Mouse (Mus musculus) limb, embryonic 12.5 days (tissue): ENCODE data around the gene Mtif3. TPM values are rescaled to one million over a fixed set of nuclear protein-coding genes. Genes with fewer than 3 reads are reported as not detected.
A peak's percentile ranks its signal among the peaks of the same experiment; 100 is the strongest.

Experiments used
- ATAC-seq: fragments of 200-750 bp; cut with Nextera tagmentation; 2 replicates; pipeline ENCODE4 v1.8.0; 2017; ENCODE audit warnings: low read depth, moderate TSS enrichment; ENCODE audit not compliant: insufficient number of reproducible peaks, insufficient read depth, low FRiP score, low TSS enrichment
- H3K27ac ChIP-seq: fragments of 300-500 bp; sonication (generic); 2 replicates; pipeline ENCODE4 v1.5.1; 2016; ENCODE audit warnings: mild to moderate bottlenecking, moderate library complexity
- H3K27me3 ChIP-seq: fragments of 300-500 bp; sonication (generic); 2 replicates; pipeline ENCODE4 v1.6.1; 2016; ENCODE audit warnings: mild to moderate bottlenecking, moderate library complexity
- H3K36me3 ChIP-seq: fragments of 300-500 bp; sonication (generic); 2 replicates; pipeline ENCODE4 v1.6.1; 2016; ENCODE audit warnings: mild to moderate bottlenecking, moderate library complexity
- H3K4me1 ChIP-seq: fragments of 300-500 bp; sonication (generic); replicated peaks from 2 replicates; pipeline ENCODE4 v1.6.1; 2016
- H3K4me2 ChIP-seq: fragments of 300-500 bp; sonication (generic); 2 replicates; pipeline ENCODE4 v1.6.1; 2016; ENCODE audit warnings: mild to moderate bottlenecking, moderate library complexity
- H3K4me3 ChIP-seq: fragments of 300-500 bp; sonication (generic); replicated peaks from 2 replicates; pipeline ENCODE4 v1.5.1; 2016; ENCODE audit warnings: mild to moderate bottlenecking
- H3K9ac ChIP-seq: fragments of 300-500 bp; sonication (generic); replicated peaks from 2 replicates; pipeline ENCODE4 v1.6.1; 2016; ENCODE audit warnings: mild to moderate bottlenecking, moderate library complexity
- H3K9me3 ChIP-seq: fragments of 300-500 bp; sonication (generic); 2 replicates; pipeline ENCODE4 v1.6.1; 2016; ENCODE audit warnings: mild to moderate bottlenecking, moderate library complexity
- WGBS: fragments of 180-500 bp; shearing (Covaris S2); methylation state at CpG from one replicate; pipeline ENCODE4 v1.1.7; 2016; 5-methylcytosine and 5-hydroxymethylcytosine counted together
- polyA plus RNA-seq: library from polyadenylated mRNA; unstranded; fragments of >200 nt; fragmentation: Nextera tagmentation; extraction: Ambion mirVana; gene quantifications from 2 replicates; pipeline ENCODE4 v1.2.1, GENCODE M21; 2016

Mtif3 gene
- polyA plus RNA-seq, result 20.4 and 22.3 TPM in 2 replicates

GRCm38 (mm10) chr5:146963118-146963936, at the start of gene Mtif3:
Mtif3 (minus strand) TSS chr5:146963800.
- Histone ChIP-seq H3K9ac (peak within 1 kb of the TSS; percentile 83), H3K9me3 (no peaks in the 10 kb centered on the region), H3K4me2 (peak within 1 kb of the TSS; percentile 69), H3K4me3 (peak within 1 kb of the TSS; percentile 82), H3K36me3 (peaks cover 23% of the 10 kb centered on the region), H3K27ac (peak within 1 kb of the TSS; percentile 69), H3K4me1 (peaks cover 6% of the 10 kb centered on the region), H3K27me3 (no peaks in the 10 kb centered on the region)
- 2% methylated on average over 46 of the region's 46 CpGs for WGBS
- ATAC-seq, result peak; percentile 84

GRCm38 (mm10) chr5:147011333-147011732, 47.7 kb upstream of the Mtif3 start:
- no peaks in the 10 kb centered on the region for H3K4me1 ChIP-seq
- H3K4me2 ChIP-seq, result no peak overlapping the region
- ATAC-seq, result no peak
- no peak overlapping the region for H3K9ac ChIP-seq
- peaks cover 4% of the 10 kb centered on the region; the same call in 1 of the 2 replicates for H3K36me3 ChIP-seq
- 84% methylated on average over 10 of the region's 10 CpGs for WGBS
- no peaks in the 10 kb centered on the region for H3K27me3 ChIP-seq
- H3K4me3 ChIP-seq, result no peak overlapping the region
- no peaks in the 10 kb centered on the region for H3K9me3 ChIP-seq
- H3K27ac ChIP-seq, result no peak overlapping the region

- WGBS, result 74% methylated on average over 1 of the region's 1 CpGs
These were observed 39.7 kb upstream of the Mtif3 start for GRCm38 (mm10) chr5:147003303-147003702.

GRCm38 (mm10) chr5:147001312-147001711, 37.7 kb upstream of the Mtif3 start:
- no peaks in the 10 kb centered on the region for H3K27me3 ChIP-seq
- WGBS, result 89% methylated on average over 4 of the region's 4 CpGs
- H3K36me3 ChIP-seq, result no peaks in the 10 kb centered on the region
- no peak overlapping the region for H3K27ac ChIP-seq
- no peak overlapping the region for H3K4me2 ChIP-seq
- ATAC-seq, result no peak
- no peak overlapping the region for H3K4me3 ChIP-seq
- 0 out of 2 replicates have a peak, but pooled peaks cover 6% of the 10 kb centered on the region for H3K4me1 ChIP-seq
- H3K9ac ChIP-seq, result no peak overlapping the region
- H3K9me3 ChIP-seq, result peaks cover 9% of the 10 kb centered on the region

More at GRCm38 (mm10) chr5:147003303-147003702, 39.7 kb upstream of the Mtif3 start:
- Histone ChIP-seq H3K4me1 (0 out of 2 replicates have a peak, but pooled peaks cover 6% of the 10 kb centered on the region), H3K27me3 (no peaks in the 10 kb centered on the region), H3K27ac (no peak overlapping the region), H3K36me3 (no peaks in the 10 kb centered on the region), H3K4me3 (no peak overlapping the region), H3K4me2 (no peak overlapping the region), H3K9ac (no peak overlapping the region), H3K9me3 (peaks cover 9% of the 10 kb centered on the region)
- no peak for ATAC-seq

DNA sequence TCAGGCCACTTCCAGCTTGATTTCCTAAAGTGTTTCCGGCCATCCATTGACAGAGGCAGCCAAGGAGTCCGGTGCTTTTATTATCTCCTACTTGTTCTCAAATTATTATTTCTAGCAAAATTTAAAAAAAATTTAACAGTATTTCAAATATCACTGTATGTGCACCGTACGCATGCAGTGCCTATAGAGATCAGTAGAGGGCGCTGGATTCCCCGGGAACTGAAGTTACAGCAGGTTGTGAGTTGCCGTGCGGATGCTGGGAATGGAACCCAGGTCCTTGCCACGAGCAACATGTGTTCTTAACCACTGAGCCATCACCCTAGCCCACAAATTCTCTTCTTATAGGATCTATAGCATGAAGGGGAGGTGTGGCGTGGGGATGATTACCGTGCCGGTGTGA, 35.2 kb upstream of the Mtif3 start:
- H3K36me3 ChIP-seq, result no peaks in the 10 kb centered on the region

DNA sequence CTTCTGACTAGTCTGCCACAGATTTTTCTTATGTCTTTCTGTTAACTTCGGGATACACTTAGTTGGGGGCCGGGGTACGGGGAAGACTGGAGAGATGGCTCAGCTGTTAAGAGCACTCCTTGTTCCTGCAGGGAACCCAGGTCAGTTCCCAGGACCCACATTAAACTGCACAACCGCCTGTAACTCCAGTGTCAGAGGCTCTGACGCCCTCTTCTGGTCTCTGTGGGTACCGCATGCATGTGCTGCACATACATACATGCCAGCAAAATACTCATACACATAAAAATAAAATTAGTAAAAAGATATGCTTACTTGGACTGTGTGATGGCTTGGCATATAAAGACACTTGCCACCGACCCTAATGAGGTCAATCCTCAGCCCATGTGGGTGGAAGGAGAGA, 33.2 kb upstream of the Mtif3 start:
- 0 out of 2 replicates have a peak, but pooled peaks cover 3% of the 10 kb centered on the region for H3K9me3 ChIP-seq
- H3K4me2 ChIP-seq, result no peak overlapping the region
- no peaks in the 10 kb centered on the region; the same call in 1 of the 2 replicates for H3K27me3 ChIP-seq
- WGBS, result 86% methylated on average over 7 of the region's 7 CpGs
- ATAC-seq, result no peak
- no peak overlapping the region for H3K4me3 ChIP-seq
- no peak overlapping the region for H3K9ac ChIP-seq
- H3K36me3 ChIP-seq, result no peaks in the 10 kb centered on the region
- H3K27ac ChIP-seq, result no peak overlapping the region
- 0 out of 2 replicates have a peak, but pooled peaks cover 1% of the 10 kb centered on the region for H3K4me1 ChIP-seq

More for the DNA sequence above, 35.2 kb upstream of the Mtif3 start:
- Histone ChIP-seq H3K4me1 (0 out of 2 replicates have a peak, but pooled peaks cover 6% of the 10 kb centered on the region), H3K4me3 (no peak overlapping the region), H3K9ac (no peak overlapping the region), H3K4me2 (no peak overlapping the region), H3K27me3 (no peaks in the 10 kb centered on the region), H3K9me3 (peaks cover 9% of the 10 kb centered on the region), H3K27ac (no peak overlapping the region)
- 93% methylated on average over 12 of the region's 12 CpGs for WGBS
- ATAC-seq, result no peak

DNA sequence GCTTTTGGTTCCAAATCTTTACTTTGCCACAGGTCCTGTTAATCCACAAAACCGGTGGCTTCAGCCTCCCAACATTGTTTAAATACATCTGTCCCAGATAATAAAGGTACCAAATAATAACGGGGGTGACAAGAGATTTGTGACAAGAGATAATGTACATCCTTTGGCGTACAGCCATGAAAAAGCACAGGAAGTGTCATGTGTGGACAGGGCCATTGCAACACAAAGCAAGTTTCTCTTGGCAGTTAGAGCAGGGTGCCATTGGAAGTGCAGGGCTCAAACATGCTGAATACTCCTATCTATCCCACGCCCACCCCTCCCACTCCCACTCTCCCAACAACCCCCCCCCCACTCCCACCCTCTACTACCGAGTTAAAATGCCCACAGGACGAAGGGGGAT, 31.4 kb upstream of the Mtif3 start:
- 77% methylated on average over 6 of the region's 6 CpGs for WGBS
- no peak for ATAC-seq

DNA sequence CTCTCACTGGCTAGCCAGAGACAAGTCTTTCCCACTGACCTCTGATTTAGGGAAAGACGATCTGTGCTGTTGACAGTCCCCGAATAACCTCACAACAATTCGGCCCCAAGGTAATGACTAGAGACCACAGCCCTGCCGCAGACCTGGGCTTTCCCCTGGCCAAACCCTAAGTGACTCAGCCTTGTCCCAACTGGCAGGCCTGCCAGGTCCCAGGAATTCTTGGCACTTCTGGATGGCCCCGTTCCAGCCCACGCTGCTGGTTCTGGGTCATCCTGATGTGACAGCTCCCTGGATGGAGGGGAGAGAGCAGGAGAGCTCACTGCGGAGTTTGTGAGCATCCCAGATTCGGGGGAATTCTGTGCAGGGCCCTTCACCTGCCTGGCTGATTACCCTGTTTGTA, 29.9 kb upstream of the Mtif3 start:
- no peak overlapping the region for H3K4me2 ChIP-seq
- H3K27me3 ChIP-seq, result no peaks in the 10 kb centered on the region; the same call in 1 of the 2 replicates
- no peak for ATAC-seq
- H3K4me3 ChIP-seq, result no peak overlapping the region
- no peak overlapping the region for H3K27ac ChIP-seq
- no peaks in the 10 kb centered on the region for H3K36me3 ChIP-seq
- no peak overlapping the region for H3K9ac ChIP-seq
- no peaks in the 10 kb centered on the region for H3K4me1 ChIP-seq
- WGBS, result 62% methylated on average over 8 of the region's 8 CpGs
- no peaks in the 10 kb centered on the region for H3K9me3 ChIP-seq

More for the DNA sequence above, 31.4 kb upstream of the Mtif3 start:
- 0 out of 2 replicates have a peak, but pooled peaks cover 3% of the 10 kb centered on the region for H3K9me3 ChIP-seq
- no peaks in the 10 kb centered on the region for H3K36me3 ChIP-seq
- H3K9ac ChIP-seq, result no peak overlapping the region
- no peak overlapping the region for H3K4me2 ChIP-seq
- H3K27ac ChIP-seq, result no peak overlapping the region
- H3K4me1 ChIP-seq, result no peaks in the 10 kb centered on the region
- H3K27me3 ChIP-seq, result no peaks in the 10 kb centered on the region; the same call in 1 of the 2 replicates
- H3K4me3 ChIP-seq, result no peak overlapping the region

- Histone ChIP-seq H3K4me2 (no peak overlapping the region), H3K4me3 (no peak overlapping the region), H3K4me1 (no peaks in the 10 kb centered on the region), H3K27ac (no peak overlapping the region), H3K9ac (no peak overlapping the region), H3K27me3 (peaks cover 18% of the 10 kb centered on the region; the same call in 1 of the 2 replicates), H3K9me3 (no peaks in the 10 kb centered on the region), H3K36me3 (no peaks in the 10 kb centered on the region)
- no peak for ATAC-seq
- 75% methylated on average over 5 of the region's 5 CpGs for WGBS
These were observed 25.5 kb upstream of the Mtif3 start for GRCm38 (mm10) chr5:146989051-146989450.

GRCm38 (mm10) chr5:146987588-146987987, 24.0 kb upstream of the Mtif3 start:
- no peak overlapping the region for H3K27ac ChIP-seq
- ATAC-seq, result no peak
- 83% methylated on average over 10 of the region's 10 CpGs for WGBS
- H3K9ac ChIP-seq, result no peak overlapping the region
- no peak overlapping the region for H3K4me2 ChIP-seq
- no peaks in the 10 kb centered on the region for H3K4me1 ChIP-seq
- H3K36me3 ChIP-seq, result no peaks in the 10 kb centered on the region
- no peak overlapping the region for H3K4me3 ChIP-seq
- H3K27me3 ChIP-seq, result peaks cover 20% of the 10 kb centered on the region; the same call in 1 of the 2 replicates
- no peaks in the 10 kb centered on the region for H3K9me3 ChIP-seq

DNA sequence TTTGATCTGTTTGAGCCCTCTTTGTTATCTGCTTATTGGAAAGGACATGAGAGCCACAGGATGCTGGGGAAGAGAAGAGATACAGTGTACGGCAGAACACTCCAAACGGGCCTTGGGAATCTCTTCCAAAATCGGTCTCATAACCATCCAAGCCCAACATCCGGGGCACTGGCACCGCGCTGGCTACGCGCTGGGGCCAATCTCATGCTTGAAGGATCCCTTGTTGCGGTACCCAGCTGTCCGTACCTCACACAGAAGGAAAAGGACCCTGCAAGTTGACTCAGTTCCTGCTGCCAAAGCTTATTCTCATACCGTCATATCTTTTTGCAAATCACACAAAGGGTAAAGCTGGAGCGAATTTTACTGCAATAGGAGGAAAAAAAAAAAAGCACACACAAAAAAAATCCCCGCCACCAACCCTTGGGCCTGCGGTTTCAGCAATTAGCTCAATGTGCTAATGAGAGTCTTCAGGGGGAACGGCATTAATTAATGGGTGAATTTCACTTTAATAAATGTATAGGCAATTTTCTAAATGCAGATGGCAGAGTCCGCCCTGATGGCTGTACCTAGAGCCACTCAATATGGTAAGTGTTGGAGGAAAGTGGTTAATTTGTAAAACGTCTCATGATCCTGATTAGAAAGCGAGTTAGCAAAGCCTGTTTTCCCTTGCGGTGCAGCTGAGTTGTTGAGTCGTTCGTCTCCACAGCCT, 22.3 kb upstream of the Mtif3 start:
- Histone ChIP-seq H3K4me3 (no peak overlapping the region), H3K4me1 (no peaks in the 10 kb centered on the region), H3K9me3 (no peaks in the 10 kb centered on the region), H3K27me3 (peaks cover 20% of the 10 kb centered on the region; the same call in 1 of the 2 replicates), H3K27ac (no peak overlapping the region), H3K4me2 (no peak overlapping the region), H3K36me3 (no peaks in the 10 kb centered on the region), H3K9ac (no peak overlapping the region)
- 67% methylated on average over 21 of the region's 21 CpGs for WGBS
- no peak for ATAC-seq
